Mouse (Mus musculus) adrenal gland, postnatal 10 days (tissue): ENCODE measurements around the gene Tle6. TPM values are rescaled to one million over a fixed set of nuclear protein-coding genes. Genes with fewer than 3 reads are reported as not detected.
A peak's percentile ranks its signal among the peaks of the same experiment; 100 is the strongest.

Experiments
- DNase-seq: peaks from one replicate; pipeline ENCODE4 v3.0.0; 2021; ENCODE audit warnings: mixed read lengths
- long read RNA-seq, 2 experiments: library from polyadenylated mRNA; stranded (forward); transcript quantifications; one replicate each; pipeline ENCODE4 v2.0.0; 2021
- total RNA-seq, 2 experiments: library from RNA; stranded (reverse); gene quantifications; 2 replicates each; pipeline ENCODE4 v1.2.3; 2021

Gene Tle6
- total RNA-seq = 10 to 100 TPM in 1 of 2 experiments, 1 to 10 TPM in 1; 8.7 to 10.8 TPM
- long read RNA-seq, experiment 1, partial matches to known transcripts = 1 of 7 reads
- long read RNA-seq, experiment 1, other reads (novel, unspliced or antisense) = 6 of 7 reads
- long read RNA-seq, experiment 2, partial matches to known transcripts = 0 of 5 reads
- long read RNA-seq, experiment 2, other reads (novel, unspliced or antisense) = 5 of 5 reads

DNA sequence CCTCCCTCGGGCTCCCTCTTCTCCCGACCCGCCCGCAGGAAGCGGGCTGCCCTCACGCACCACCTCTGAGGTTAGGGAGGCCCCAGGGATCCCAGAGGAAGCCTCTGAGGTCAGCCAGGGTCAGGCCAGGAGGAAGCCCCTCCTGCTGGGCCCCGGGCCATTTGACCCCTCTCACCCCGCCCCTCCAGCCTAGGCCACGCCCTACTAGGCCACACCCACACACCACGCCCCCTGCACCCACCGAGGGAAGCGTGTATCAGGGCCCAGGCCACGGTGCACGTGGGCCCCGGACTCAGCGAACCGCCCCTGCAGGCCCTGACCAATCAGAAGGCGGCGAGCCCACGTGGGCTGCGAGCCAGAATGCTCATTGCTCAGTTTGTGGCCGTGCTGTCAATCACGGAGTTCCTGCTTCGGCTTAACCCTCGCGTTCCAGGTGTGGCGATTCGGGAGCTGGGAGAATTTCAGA lies at the start of gene Tle6:
Gene Tle6 (minus strand): TSS at position 336 of the 466 bp plus-strand sequence.
- DNase-seq = peak; percentile 98

GRCm38 (mm10) chr10:81648803-81649775 lies 48.2 kb upstream of the Tle6 start, which contains the start of gene Gm10778:
Gene Gm10778, plus strand, starts transcription at chr10:81649059.
- peak; percentile 89 for DNase-seq

DNA sequence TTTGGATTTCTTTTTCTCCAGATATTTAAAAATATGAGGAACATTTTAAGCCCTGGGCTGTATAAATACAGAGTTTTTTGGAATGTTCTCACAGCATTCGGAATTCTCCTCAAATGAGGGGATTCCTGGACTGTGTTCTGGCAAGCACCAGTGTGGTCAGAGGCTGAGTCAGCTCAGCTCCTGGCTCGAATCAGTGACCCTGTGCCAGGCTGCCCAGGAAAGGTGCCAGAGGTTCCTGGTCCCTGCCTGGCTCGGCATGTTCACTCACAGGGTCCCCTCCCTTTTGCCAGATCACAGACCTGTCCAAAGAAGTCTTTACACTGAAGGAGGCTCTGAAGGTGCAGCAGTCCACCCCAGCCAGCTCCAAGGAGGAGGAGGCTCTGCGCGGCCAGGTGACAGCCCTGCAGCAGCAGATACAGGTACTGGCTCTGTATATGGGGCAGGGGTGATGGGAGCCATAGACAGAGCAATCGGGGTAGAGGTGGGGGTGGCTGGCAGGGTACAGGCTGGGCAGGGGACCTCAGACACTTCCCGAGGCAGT lies 45.2 kb upstream of the Tle6 start:
- peak; percentile 64 for DNase-seq

- DNase-seq = no peak
Measured at GRCm38 (mm10) chr10:81645391-81645790, 44.5 kb upstream of the Tle6 start.

- DNase-seq = no peak
Measured at GRCm38 (mm10) chr10:81644716-81645115, 43.8 kb upstream of the Tle6 start.

DNA sequence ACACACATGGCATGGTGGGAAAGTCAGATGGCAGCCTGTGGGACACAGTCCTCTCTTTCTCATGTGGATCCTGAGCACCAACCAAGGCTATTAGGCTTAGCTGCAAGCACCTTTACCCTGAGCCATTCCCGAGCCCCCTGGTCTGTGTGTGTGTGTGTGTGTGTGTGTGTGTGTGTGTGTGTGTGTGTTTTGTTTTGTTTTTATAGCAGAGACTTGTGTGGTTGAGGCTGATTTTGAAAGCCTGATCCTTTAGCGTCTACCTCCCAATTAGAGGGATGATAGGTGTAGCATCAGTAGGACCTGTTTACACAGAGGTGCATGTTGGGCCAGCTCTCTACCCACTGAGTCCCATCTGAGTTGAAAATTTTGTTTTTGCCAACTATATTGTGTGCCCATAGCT lies 43.3 kb upstream of the Tle6 start:
- DNase-seq = no peak

DNA sequence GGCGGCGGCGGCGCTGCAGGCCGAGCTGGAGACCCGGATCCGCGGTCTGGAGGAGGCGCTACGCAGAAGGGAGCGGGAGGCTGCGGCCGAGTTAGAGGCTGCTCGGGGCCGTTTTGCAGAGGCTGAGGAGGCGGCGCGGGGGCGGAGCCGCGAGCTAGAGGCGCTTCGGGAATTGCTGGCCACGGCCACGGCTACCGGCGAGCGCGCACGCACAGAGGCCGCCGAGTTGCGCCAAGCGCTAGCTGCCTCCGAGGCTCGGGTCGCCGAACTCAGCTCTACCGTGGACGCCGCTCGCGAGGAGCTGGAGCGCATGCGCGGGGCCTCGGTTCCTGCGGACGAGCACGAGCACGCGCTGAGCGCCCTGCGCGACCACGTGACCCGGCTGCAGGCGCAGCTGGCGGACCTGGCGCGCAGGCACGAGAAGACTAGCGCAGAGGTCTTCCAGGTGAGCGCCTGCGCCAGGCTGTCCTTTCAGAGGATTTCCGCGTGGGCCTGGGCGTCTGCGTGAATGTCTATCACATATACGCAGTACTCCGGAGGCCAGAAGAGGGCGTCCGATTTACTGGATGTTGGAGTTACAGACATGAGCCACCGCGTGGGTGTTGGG lies 42.7 kb upstream of the Tle6 start:
- peak; percentile 97 for DNase-seq

DNA sequence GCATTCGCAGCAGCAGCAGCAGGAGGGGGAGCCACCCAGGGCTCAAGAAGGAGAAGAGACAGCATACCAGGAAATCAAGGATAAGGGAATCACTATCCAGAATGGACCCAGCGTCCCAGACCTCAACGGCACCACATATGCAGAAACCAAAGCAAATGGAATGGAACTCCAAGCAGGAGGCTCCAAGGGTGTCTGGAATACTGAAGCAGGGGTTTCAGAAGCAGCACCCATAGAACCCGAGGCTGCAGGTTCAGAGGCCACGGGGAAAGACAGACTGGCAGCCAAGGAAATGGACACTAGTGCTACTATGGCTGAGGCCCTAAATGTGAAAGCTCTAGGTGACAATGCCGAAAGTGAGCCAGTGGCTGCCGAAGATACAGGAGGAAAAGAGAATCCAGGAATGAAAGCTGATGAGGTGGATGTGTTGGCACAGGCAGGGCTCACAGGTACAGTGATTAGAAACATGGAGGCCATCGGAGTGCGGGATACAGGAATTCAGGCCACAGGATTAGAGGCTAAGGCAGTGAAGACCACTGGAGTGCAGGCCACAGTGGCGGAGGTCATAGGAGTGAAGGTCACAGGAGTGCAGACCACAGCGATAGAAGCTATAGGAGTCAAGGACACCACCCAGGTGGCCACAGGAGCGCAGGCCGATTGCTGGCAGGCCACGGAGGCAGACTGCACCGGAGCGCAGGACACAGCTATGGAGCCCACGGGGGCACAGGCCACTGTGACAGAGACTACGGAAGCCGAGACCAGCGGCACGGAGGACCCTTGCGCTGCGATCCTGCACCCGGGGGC lies 42.0 kb upstream of the Tle6 start:
- no peak for DNase-seq

GRCm38 (mm10) chr10:81641978-81642647 lies 41.2 kb upstream of the Tle6 start:
- DNase-seq = peak; percentile 19

- peak; percentile 5 for DNase-seq
Measured at GRCm38 (mm10) chr10:81641566-81641965, 40.7 kb upstream of the Tle6 start.

DNA sequence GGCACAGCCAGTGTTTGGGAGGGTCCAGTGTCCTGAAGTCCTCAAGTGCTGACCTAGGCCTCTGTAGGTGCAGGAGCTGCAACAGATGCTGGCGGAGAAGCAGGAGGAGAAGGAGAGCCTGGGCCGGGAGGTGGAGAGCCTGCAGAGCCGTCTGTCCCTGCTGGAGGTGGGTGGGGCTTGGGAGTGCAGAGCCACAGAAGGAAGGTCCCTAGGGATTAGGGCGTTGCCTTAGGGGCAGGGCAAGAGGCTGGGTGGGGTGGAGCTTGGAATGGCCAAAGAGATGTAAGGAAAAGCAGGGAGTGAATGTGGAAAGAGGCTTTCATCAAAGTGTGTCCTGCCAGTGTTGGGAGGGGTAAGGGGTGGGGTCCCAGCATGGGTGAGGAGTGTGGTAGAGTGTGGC lies 40.0 kb upstream of the Tle6 start:
- DNase-seq = peak; percentile 36

GRCm38 (mm10) chr10:81638101-81638500 lies 37.2 kb upstream of the Tle6 start:
- DNase-seq = peak; percentile 0

GRCm38 (mm10) chr10:81636338-81636737 lies 35.5 kb upstream of the Tle6 start:
- DNase-seq = no peak

DNA sequence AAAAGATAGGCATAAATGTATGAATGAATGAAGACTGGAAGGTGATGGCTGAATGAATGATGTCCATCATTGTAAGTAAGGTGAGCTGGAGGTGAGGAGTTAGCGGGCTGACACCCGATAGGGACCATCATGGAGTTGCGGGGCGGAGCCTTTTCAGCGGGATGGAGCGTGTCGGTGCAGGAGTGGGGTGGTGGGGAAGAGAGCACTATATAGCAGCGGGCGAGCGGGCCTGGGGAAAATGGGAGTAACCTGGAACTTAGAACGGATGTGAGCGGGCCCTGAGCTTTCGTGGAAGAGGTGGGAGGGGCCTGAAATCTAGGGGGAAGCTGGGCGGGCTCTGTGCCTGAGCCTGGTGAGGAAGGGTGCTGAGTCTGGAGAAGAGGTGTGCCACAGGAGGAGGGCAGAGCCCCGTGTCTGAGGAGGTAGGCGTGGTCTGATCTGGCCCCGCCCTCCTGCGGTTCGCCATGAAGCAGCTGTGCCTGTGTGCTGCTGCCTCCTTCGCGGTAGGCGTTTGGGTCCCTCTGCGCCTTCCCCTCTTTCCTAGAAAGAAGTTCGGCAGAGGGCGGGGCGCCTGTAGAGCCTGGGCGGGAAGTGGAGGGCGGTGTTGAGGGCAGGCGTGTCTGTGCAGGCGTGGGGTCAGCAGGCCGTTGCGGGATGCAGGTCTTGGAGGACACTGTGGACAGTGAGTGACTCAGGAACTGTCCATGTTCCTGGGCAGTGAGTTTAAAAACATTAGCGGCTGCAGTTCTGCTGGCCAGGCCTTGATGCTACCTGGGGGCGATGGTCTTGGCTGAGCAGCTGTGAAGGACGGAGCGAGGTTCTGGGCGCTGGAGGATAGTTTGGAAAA lies 32.6 kb upstream of the Tle6 start:
- DNase-seq = peak; percentile 91

- no peak for DNase-seq
Measured at GRCm38 (mm10) chr10:81628390-81628789, 27.5 kb upstream of the Tle6 start, which contains the start of gene Ankrd24. Gene Ankrd24, plus strand, starts transcription at chr10:81628540.

DNA sequence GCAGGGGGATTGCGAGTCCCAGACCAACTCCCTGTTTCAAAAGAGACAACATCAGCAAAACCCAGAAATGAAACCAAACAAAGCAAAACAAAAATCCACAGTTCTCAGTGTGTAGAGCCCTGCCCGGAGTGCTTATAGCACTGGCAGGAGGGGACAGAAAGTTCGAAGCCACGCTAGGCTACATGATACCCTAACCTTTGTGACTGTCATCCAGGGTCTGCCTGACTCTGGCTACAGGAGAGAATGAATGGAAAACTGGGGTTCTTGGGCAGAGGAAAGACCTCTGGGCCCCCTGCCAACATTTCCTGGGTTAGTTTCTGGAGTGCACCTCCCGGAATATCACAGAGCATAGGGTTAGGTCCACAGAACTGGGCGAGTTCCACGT lies 27.0 kb upstream of the Tle6 start:
- peak; percentile 47 for DNase-seq

GRCm38 (mm10) chr10:81626994-81627835 lies 26.3 kb upstream of the Tle6 start, which contains the start of gene Sirt6:
Gene Sirt6, minus strand, starts transcription at chr10:81627797.
- peak; percentile 93 for DNase-seq

- no peak for DNase-seq
Measured at GRCm38 (mm10) chr10:81626101-81626993, 25.5 kb upstream of the Tle6 start.
